Mouse (Mus musculus): ENCODE measurements around the gene Pcif1. TPM values are rescaled to one million over a fixed set of nuclear protein-coding genes. Genes with fewer than 3 reads are reported as not detected.

The Pcif1 gene
- polyA plus RNA-seq, 1 experiment from 2014 or later: 93.1 TPM

DNA sequence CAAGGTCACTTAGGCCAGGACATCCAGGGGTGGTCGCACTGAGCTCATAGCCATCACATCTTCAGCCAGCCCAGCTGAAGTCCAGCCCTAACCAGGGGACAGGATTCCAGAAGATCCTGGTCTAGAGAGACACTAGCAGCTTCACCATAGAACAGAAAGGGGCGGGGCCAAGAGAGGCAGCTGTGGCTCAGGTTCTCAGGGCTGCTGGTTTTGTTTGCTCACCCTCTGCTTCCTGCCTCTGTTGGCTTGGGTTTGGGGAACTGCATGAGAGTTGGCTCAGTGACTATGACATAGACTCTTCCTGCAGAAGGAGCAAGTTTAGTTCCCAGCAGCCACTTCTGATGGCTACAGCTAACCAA is 34.3 kb downstream of the Pcif1 start:
- Histone ChIP-seq H3K9me3 (no peaks in the 10 kb centered on the region), H3K27me3 (no peaks in the 10 kb centered on the region), H3K27ac (replicated peaks) (no peak overlapping the region), H3K4me2 (no peak overlapping the region), H3K4me1 (replicated peaks) (peaks cover 33% of the 10 kb centered on the region), H3K36me3 (peaks cover 12% of the 10 kb centered on the region), H3K9ac (no peak overlapping the region), H3K4me3 (no peak overlapping the region)
- ATAC-seq (ENCODE audit: low read depth): no peak
- 88% methylated on average over 2 of the region's 2 CpGs for WGBS

DNA sequence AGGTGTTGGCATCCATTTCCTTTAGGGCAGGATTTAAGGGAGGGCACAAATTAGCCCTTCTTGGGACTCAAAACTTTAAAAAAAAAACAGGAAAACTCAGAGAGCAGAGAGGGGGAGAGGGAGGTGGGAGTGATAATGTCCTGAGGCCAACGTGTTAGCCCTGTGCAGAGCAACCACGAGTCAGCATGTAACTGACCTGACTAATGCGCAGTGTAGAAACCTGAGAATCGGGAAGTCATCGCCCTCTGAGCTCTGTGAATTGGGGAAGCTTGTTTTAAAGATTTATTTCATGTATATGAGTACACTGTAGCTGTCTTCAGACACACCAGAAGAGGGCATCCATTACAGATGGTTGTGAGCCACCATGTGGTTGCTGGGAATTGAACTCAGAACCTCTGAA is 37.7 kb downstream of the Pcif1 start:
- peaks cover 17% of the 10 kb centered on the region for H3K36me3 ChIP-seq
- no peak for ATAC-seq (ENCODE audit: low read depth)
- WGBS: 82% methylated on average over 5 of the region's 5 CpGs
- no peak overlapping the region for H3K9ac ChIP-seq
- H3K27ac ChIP-seq (replicated peaks): no peak overlapping the region
- H3K4me2 ChIP-seq: no peak overlapping the region
- no peak overlapping the region for H3K4me3 ChIP-seq
- no peaks in the 10 kb centered on the region for H3K9me3 ChIP-seq
- H3K4me1 ChIP-seq (replicated peaks): peaks cover 16% of the 10 kb centered on the region
- no peaks in the 10 kb centered on the region for H3K27me3 ChIP-seq

DNA sequence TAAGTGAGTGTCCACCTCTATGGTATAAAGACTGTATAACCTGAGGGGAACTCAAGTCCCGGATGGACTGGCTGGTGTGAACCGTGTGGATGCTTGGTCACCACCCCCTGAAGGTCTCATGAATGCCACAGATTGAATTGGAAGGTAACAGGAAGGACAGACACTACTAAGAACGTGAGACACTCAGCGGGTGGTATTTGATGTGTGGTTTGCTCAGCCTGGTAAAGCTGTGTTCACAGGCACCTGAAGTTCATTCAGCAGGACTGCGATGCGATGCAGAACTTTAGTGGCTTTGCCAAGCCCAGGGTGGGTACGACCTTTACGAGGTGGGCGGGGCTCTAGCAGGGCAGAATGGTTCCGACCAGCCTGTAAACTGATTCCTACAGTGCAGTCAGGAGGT is 38.3 kb downstream of the Pcif1 start:
- Histone ChIP-seq H3K27me3 (no peaks in the 10 kb centered on the region), H3K9ac (peak overlapping the region; percentile 31; the same call in 1 of the 2 replicates), H3K4me1 (replicated peaks) (peaks cover 17% of the 10 kb centered on the region), H3K9me3 (no peaks in the 10 kb centered on the region), H3K27ac (replicated peaks) (no peak overlapping the region), H3K4me3 (no peak overlapping the region), H3K36me3 (peaks cover 17% of the 10 kb centered on the region), H3K4me2 (no peak overlapping the region)
- no peak for ATAC-seq (ENCODE audit: low read depth)
- 34% methylated on average over 10 of the region's 10 CpGs for WGBS

DNA sequence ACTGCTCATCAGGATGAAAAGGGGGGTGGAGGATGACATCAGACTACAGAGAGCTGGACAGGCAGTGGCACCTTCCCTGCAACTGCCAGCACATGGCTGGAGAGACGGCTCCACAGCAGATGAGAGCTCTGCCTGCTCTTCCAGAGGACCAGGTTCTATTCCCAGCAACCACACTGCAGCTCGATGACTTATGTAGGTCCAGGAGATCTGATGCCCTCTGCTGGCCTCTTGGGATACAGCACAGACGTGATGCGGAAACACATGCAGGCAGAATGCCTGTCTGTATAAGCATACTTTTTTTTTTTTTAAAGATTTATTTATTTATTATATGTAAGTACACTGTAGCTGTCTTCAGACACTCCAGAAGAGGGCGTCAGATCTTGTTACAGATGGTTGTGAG is 39.2 kb downstream of the Pcif1 start:
- H3K4me1 ChIP-seq (replicated peaks): peaks cover 17% of the 10 kb centered on the region
- H3K36me3 ChIP-seq: peaks cover 17% of the 10 kb centered on the region
- ATAC-seq (ENCODE audit: low read depth): no peak
- H3K4me3 ChIP-seq: no peak overlapping the region
- H3K27ac ChIP-seq (replicated peaks): no peak overlapping the region
- 68% methylated on average over 4 of the region's 5 CpGs for WGBS
- H3K9me3 ChIP-seq: no peaks in the 10 kb centered on the region
- no peak overlapping the region for H3K4me2 ChIP-seq
- H3K27me3 ChIP-seq: no peaks in the 10 kb centered on the region
- no peak overlapping the region for H3K9ac ChIP-seq

DNA sequence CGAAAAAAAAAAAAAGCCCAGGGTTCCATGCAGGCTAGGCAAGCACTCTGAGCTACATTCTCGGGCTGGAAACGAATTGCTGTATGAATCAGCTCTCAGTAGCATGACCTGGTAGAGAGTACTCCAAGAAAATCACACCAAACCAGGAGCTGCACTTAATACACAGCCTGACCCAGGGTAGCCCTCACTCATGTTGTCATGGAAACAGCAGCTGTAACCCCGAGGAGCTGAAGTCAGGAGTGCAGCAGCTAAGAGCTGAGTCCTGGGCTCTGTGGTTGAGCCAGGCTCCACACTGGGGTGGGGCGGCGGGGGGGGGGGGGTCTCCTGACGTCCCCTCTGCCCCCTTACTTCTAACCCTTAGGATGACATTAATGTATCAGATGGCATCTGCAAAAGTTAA is 42.9 kb downstream of the Pcif1 start:
- H3K27me3 ChIP-seq: no peaks in the 10 kb centered on the region
- no peak overlapping the region for H3K4me2 ChIP-seq
- H3K4me1 ChIP-seq (replicated peaks): peaks cover 27% of the 10 kb centered on the region
- 48% methylated on average over 7 of the region's 7 CpGs for WGBS
- no peak for ATAC-seq (ENCODE audit: low read depth)
- H3K4me3 ChIP-seq: no peak overlapping the region
- H3K27ac ChIP-seq (replicated peaks): no peak overlapping the region
- H3K36me3 ChIP-seq: peaks cover 17% of the 10 kb centered on the region
- no peaks in the 10 kb centered on the region for H3K9me3 ChIP-seq
- H3K9ac ChIP-seq: no peak overlapping the region

DNA sequence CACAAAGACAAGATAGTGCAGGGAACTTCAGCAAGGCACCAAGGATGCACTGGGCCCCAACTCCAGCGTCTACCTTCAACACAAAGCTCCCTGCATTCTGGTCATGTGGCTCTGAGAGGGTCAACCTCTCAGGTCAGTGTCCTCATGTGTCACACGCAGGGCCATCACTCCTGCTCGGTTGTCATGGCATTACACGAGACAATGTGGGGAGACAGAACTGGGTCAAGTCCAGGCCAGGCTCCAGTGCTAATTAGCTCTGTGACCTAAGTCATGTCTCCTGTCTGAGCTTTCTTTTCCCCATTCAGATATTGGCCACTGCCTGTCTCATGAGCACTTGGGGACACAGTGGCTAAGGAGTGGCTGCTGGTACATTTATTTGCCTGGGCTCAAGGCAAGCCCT is 44.2 kb downstream of the Pcif1 start:
- Histone ChIP-seq H3K4me2 (no peak overlapping the region), H3K4me3 (no peak overlapping the region), H3K27me3 (no peaks in the 10 kb centered on the region), H3K36me3 (peaks cover 17% of the 10 kb centered on the region), H3K4me1 (replicated peaks) (peaks cover 27% of the 10 kb centered on the region), H3K27ac (replicated peaks) (no peak overlapping the region), H3K9ac (no peak overlapping the region), H3K9me3 (no peaks in the 10 kb centered on the region)
- 41% methylated on average over 4 of the region's 4 CpGs for WGBS
- ATAC-seq (ENCODE audit: low read depth): no peak

DNA sequence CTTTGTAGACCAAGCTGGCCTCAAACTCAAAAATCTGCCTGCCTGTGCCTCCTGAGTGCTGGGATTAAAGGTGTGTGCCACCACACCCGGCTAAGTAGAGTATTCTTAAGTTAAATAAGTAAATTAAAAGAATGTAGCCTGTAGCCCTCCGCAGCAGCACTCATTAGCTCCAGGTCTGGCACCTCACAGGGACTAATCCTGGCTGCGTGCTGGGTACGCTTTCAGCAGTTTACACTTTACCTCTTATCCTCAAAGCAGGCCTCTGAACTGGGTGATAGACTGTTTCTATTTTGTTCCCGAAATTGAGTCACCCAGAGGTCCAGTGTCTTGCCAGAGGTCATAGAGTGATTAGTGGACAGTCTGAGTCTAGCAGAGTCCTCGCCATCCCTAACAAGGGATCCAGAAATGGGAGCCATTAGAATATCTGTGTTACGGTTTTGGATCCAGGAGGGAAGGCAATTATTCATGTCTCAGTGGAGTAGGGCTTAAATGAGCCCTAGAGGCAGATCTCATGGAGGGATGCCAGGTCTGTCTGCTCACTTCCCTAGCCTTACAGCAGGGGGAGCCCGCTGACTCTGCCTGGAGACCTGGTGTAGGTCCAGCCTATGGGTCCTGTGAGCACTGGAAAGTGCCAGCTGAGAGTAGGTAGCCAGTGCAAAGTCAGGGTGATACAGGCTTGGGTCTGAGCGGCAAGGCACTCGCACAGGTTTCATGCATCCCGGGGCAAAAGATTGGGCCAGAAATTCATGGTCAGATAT is 45.2 kb downstream of the Pcif1 start:
- no peak overlapping the region for H3K27ac ChIP-seq (replicated peaks)
- 37% methylated on average over 11 of the region's 11 CpGs for WGBS
- peak; percentile 40 for ATAC-seq (ENCODE audit: low read depth)

DNA sequence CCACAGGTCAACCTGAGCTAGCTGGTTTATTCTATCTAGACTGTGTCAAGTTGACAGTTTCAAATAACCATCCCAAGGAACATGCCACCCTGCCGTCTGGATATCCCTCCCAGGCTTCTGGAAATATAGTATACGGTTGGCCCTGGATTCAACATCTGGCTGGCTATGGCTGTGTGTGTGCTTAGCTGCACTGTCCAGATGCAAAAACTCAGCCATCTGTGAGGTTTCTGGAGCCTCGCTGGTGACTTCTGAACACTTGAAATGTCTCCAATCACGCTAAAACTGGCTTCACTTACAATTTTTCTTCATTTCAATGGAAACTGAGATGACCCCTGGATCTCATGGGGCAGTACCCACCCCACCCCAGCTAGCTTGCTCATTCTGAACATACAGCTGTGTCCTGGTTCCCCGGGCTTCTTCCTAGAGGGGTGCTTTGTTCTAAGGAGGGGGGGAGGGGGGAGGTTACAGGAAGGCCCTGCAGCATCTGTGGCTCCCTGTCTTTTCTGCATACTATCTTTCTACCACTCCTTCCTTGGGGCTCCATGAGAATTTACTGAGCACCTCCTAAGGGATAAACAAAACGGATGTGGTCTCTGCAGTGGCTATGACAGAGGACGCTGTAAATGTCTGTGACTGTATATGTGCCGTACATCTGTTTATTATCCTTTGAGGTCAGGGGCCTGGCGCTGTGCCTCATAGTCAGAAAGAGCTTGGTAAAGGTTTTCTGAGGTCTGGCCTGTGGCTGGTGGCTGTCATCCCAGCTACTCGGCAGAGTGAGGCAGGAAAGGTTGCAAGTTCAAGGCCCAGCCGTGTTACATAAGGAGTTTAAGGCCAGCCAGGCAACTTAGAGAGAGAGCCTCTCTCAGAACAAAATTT is 51.8 kb downstream of the Pcif1 start:
- Histone ChIP-seq H3K27me3 (peaks cover 14% of the 10 kb centered on the region), H3K9ac (no peak overlapping the region), H3K27ac (replicated peaks) (peak overlapping the region; percentile 19; the same call in 1 of the 2 replicates), H3K4me3 (no peak overlapping the region), H3K4me2 (no peak overlapping the region), H3K4me1 (replicated peaks) (peaks cover 7% of the 10 kb centered on the region), H3K9me3 (no peaks in the 10 kb centered on the region), H3K36me3 (no peaks in the 10 kb centered on the region)
- no peak for ATAC-seq (ENCODE audit: low read depth)
- WGBS: 53% methylated on average over 11 of the region's 11 CpGs

More for the DNA sequence above, 45.2 kb downstream of the Pcif1 start:
- Histone ChIP-seq H3K4me3 (no peak overlapping the region), H3K9me3 (no peaks in the 10 kb centered on the region), H3K4me1 (replicated peaks) (peaks cover 27% of the 10 kb centered on the region), H3K36me3 (peaks cover 13% of the 10 kb centered on the region), H3K27me3 (no peaks in the 10 kb centered on the region), H3K4me2 (no peak overlapping the region), H3K9ac (no peak overlapping the region)

DNA sequence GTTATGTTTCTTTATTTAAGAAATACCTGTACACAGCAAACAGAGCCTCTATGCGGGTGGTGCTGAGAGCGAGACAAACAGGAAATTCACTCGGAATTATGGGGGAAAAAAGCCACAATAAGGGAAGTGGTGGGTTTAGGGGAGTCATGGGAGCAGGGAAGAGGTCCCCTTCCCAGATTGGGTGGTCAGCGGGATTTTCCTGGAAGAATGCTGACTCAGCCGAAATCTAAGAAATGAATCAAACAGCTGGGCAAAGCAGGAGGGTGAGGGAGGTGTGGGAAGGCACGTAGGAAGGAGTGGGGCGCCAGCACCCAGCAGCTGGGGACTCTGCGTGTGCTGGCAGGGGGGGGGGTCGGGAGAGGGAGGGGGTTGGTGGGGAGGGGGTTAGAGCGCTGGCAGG is 54.4 kb downstream of the Pcif1 start:
- 45% methylated on average over 9 of the region's 10 CpGs for WGBS
- Histone ChIP-seq H3K36me3 (no peaks in the 10 kb centered on the region), H3K27me3 (peaks cover 29% of the 10 kb centered on the region), H3K4me1 (replicated peaks) (peaks cover 13% of the 10 kb centered on the region), H3K9ac (no peak overlapping the region), H3K9me3 (no peaks in the 10 kb centered on the region), H3K27ac (replicated peaks) (no peak overlapping the region), H3K4me2 (no peak overlapping the region), H3K4me3 (no peak overlapping the region)
- no peak for ATAC-seq (ENCODE audit: low read depth)

DNA sequence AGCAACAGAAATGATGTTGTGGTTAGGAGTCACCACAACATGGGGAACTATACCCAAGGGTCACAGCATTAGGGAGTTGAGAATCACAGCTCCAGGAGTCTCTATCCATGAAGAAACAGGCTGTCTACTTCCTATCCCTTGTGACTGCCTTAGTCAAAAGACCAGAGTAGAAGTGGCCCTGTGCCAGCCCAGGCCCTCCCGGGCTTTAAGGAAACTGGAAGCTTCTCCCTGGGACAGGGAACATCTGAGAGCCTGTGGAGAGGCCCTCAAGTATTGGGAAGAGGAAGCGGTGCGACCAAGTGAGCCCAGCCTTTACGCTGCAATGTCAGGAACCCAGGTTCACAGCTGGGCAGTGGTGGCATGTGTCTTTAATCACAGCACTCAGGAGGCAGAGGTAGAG is 56.9 kb downstream of the Pcif1 start:
- H3K36me3 ChIP-seq: no peaks in the 10 kb centered on the region
- H3K4me3 ChIP-seq: no peak overlapping the region
- WGBS: 79% methylated on average over 4 of the region's 4 CpGs
- no peak overlapping the region for H3K9ac ChIP-seq
- no peak for ATAC-seq (ENCODE audit: low read depth)
- H3K27ac ChIP-seq (replicated peaks): no peak overlapping the region
- no peak overlapping the region for H3K4me2 ChIP-seq
- peaks cover 38% of the 10 kb centered on the region for H3K27me3 ChIP-seq
- peaks cover 35% of the 10 kb centered on the region for H3K4me1 ChIP-seq (replicated peaks)
- no peaks in the 10 kb centered on the region for H3K9me3 ChIP-seq

DNA sequence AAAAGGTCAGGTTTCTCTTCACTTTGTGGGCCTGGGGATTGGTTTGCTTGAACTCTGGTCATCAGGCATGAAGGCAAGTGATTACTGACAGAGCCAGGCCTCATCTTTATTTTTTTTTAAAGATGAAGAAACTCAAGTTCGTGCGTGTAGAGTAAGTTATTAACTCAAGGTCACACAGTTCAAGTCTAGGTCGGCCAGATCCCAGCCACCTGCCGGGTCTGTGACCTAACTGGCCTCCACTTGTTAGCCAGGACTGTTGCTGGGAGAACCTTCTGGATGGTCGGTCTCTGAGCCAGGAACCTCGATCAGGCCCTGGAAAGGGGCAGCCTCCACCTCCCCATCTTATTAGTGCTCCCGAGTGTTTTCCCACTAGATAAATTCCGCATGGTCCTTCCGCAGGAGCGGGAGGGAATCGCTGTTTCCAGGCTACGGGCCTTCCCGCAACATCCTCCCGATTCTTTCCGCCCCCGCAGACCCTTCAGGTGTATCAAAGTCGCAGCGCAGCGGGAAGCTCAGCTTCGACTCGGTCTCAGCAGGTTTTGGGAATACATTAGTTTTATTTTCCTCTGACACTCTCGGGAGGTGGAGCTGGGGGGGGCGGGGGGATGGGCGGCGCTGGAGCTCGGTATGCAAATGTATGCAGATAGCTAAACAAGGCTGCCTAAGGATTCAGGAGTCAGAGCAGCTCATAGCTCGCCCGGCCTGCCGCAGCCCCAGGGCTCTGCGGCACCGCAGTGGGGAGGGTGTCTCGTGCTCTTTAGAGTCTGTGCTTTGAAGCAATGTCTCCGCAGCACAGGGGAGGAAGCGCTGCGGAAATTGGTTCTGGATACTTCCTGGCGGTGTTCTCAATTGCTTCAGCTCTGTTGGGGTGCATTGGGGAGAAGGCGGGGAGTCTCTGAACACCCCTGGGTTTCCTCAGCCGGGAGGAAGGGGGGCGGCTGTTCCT is 59.3 kb downstream of the Pcif1 start:
- no peaks in the 10 kb centered on the region for H3K36me3 ChIP-seq
- 2% methylated on average over 39 of the region's 39 CpGs for WGBS
- peak overlapping the region; percentile 65 for H3K9ac ChIP-seq
- no peaks in the 10 kb centered on the region for H3K9me3 ChIP-seq
- peak overlapping the region; percentile 36 for H3K4me3 ChIP-seq
- peak overlapping the region; percentile 88 for H3K27ac ChIP-seq (replicated peaks)
- ATAC-seq (ENCODE audit: low read depth): peak; percentile 92
- peaks cover 30% of the 10 kb centered on the region for H3K4me1 ChIP-seq (replicated peaks)
- H3K27me3 ChIP-seq: peaks cover 47% of the 10 kb centered on the region
- peak overlapping the region; percentile 62 for H3K4me2 ChIP-seq
